Mouse (Mus musculus): ENCODE results near the gene Glis1. TPM values are rescaled to one million over a fixed set of nuclear protein-coding genes. Genes with fewer than 3 reads are reported as not detected.

Glis1 gene
- polyA plus RNA-seq (2015; fragmentation: Nextera tagmentation; extraction: Ambion mirVana) = 0.29 and 0.60 TPM in 2 replicates

DNA sequence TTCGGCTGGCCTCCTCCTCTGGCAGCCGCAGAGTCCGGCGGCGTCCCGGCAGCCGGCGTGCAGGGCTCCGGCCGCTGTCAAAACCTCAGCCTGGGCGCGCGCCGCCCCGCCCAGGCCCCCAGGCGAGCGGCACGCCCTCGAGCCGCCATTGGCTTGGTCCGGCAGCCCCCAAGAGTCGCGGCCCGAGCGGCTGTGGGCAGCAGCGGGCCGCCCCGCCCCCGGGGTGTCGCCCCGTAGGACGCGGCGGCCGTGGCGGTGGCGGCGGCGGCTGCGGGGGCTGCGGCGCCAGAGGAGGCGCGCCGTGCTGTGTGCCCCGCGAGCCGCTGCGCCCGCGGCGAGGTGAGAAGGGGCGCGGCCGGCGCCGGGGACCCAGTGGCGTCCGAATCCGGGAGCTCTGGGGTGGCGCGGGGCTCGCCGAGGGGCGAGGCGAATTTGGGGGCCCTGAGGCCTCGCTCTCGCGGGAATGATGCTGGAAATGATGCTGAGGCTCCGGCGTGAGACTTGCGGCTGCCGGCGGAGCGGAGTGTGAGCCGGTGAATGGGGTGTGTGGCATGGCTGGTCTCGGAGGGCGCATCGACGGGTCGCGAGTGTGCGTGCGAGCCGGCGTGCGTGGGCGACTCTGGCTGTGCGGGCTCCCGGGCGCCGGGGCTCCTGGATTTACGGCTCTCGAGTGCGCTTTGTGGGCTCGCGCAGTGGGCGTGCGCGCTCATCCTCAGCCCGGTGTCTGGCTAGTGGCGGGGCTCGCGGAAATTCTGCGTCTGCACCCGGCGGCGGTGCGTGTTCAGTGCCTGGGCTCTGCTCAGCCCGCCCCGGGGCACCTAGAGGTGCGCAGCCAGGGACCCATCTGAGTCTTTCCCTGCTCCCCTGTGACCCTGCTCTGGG is at the start of gene Glis1:
Gene Glis1 (plus strand): TSS at position 236 of the 882 bp plus-strand sequence.

DNA sequence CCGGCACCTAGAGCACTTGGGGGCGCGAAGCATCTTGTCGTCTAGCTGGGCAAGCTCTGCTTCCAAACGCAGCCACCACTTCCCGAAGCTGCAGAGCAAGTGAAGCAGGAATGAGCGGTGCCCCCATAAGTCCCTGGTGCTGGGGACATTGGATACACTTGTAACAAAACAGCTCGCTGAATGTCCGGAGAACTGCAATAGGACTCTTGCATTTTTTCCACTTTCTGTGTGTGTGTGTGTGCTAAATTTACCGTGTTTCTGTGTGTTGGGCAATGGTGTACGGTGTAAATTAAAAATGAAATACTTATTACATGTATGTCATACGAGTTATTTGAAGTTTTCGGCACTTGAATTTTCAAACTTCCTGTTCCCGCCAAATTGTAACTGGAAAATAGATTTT is 249.7 kb downstream of the Glis1 start, which contains the start of gene Dmrtb1:
Gene Dmrtb1 (minus strand): TSS at position 101 of the 400 bp plus-strand sequence.

Small RNA genes lying within 50 kb of the gene (microRNA-seq; reads per million reads assigned to microRNA genes)
- gene Gm24804 = not detected

Other genes with a start within 250 kb of the Glis1 start
- not detected in 2 replicates for gene Ldlrad1, start 225.4 kb upstream of the Glis1 start, polyA plus RNA-seq (2015; fragmentation: Nextera tagmentation; extraction: Ambion mirVana)
- gene Lrrc42, start 181.1 kb upstream of the Glis1 start, polyA plus RNA-seq (2015; fragmentation: Nextera tagmentation; extraction: Ambion mirVana) = 30.4 and 34.2 TPM in 2 replicates
- 38.6 and 46.0 TPM in 2 replicates for gene Hspb11, start 181.0 kb upstream of the Glis1 start, polyA plus RNA-seq (2015; fragmentation: Nextera tagmentation; extraction: Ambion mirVana)
- gene Dio1, start 127.4 kb upstream of the Glis1 start, polyA plus RNA-seq (2015; fragmentation: Nextera tagmentation; extraction: Ambion mirVana) = not detected in 2 replicates
- gene Yipf1, start 120.2 kb upstream of the Glis1 start, polyA plus RNA-seq (2015; fragmentation: Nextera tagmentation; extraction: Ambion mirVana) = 52.3 and 54.5 TPM in 2 replicates
- 6.7 and 8.0 TPM in 2 replicates for gene Ndc1, start 66.8 kb upstream of the Glis1 start, polyA plus RNA-seq (2015; fragmentation: Nextera tagmentation; extraction: Ambion mirVana)
- gene Dmrtb1, start 249.6 kb downstream of the Glis1 start, polyA plus RNA-seq (2015; fragmentation: Nextera tagmentation; extraction: Ambion mirVana) = 0.31 and 0.33 TPM in 2 replicates